In the genomic region with DNA sequence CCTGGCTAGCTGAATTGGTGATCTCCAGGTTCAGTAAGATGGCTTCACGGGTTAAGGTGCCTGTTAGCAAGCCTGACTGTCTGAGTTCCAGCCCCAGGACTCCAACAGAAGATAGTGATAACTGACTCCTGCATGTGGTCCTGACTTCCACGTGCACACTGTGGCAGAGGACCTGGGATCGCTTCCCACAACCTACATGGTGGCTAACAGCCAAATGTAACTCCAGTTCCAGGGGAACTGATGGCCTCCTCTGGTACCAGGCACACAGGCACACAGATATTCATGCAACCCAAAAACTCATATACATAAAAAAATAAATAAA, we compare ENCODE assay signal across 26 mouse cellular contexts. TPM values are rescaled to one million over a fixed set of nuclear protein-coding genes. Genes with fewer than 3 reads are reported as not detected.
DNase-seq lines count a peak whose midpoint lies in the region; ATAC-seq and TF ChIP-seq lines count a peak whose summit lies in the region.
"Had no signal": no experiment of that assay in that cellular context is flagged by ENCODE, and none has a peak within 500 bp of the region (broad histone marks: within the 10 kb centered on the region; RNA-seq: fewer than 3 reads in every experiment).

No protein-coding gene starts in this region.

- no peak for TF ChIP-seq POLR2A in MEL (IDR thresholded peaks at IDR 0.05; ENCODE audit: control insufficient read depth in 1 of 2, insufficient read depth in 1 of 2, low read depth in 1 of 2, low read length in 2 of 2, poor library complexity in 1 of 2)

- H3K36me3 ChIP-seq in MEL (ENCODE audit: control insufficient read depth in 1 of 2, insufficient read depth in 2 of 2, low read length in 2 of 2), result peaks cover 0 to 16% of the 10 kb centered on the region in 2 experiments; a peak in 3 of 4 replicates
- peaks cover 49% of the 10 kb centered on the region for H3K36me3 ChIP-seq in liver, embryonic 12.5 days
- H3K36me3 ChIP-seq in liver, embryonic 15.5 days (replicated peaks), result peaks cover 24% of the 10 kb centered on the region

- WGBS in liver, embryonic 12.5 days (ENCODE audit: insufficient replicate concordance), result 34% methylated on average over 3 of the region's 3 CpGs
- WGBS in liver, embryonic 15.5 days (ENCODE audit: insufficient replicate concordance), result 26% methylated on average over 3 of the region's 3 CpGs

- H3K9me3 ChIP-seq in MEL (replicated peaks; ENCODE audit: insufficient read depth, low read length), result no peaks in the 10 kb centered on the region
- H3K9me3 ChIP-seq in liver, embryonic 12.5 days (replicated peaks), result no peaks in the 10 kb centered on the region
- H3K9me3 ChIP-seq in liver, embryonic 15.5 days (replicated peaks), result no peaks in the 10 kb centered on the region
- H3K9me3 ChIP-seq: embryonic facial prominence, embryonic 12.5 days; embryonic facial prominence, embryonic 15.5 days; heart, embryonic 12.5 days; heart, embryonic 15.5 days; hindbrain, embryonic 10.5 days; hindbrain, embryonic 13.5 days had no signal

- TF ChIP-seq EP300 in MEL (IDR thresholded peaks at IDR 0.05; ENCODE audit: low read depth in 1 of 2, low read length in 2 of 2), result no peak

- H3K79me2 ChIP-seq in MEL (ENCODE audit: control insufficient read depth, insufficient read depth, low read length, poor library complexity), result no peaks in the 10 kb centered on the region

- TF ChIP-seq CTCF in MEL (IDR thresholded peaks at IDR 0.05 in 2 of 3, conservative IDR thresholded peaks at IDR 0.05 in 1 of 3; ENCODE audit: control insufficient read depth in 1 of 3, insufficient read depth in 1 of 3, low read depth in 2 of 3, low read length in 3 of 3, poor library complexity in 1 of 3, severe bottlenecking in 1 of 3), result no peak

- H3K4me3 ChIP-seq in MEL (ENCODE audit: control insufficient read depth in 1 of 2, insufficient read depth in 1 of 2, low read depth in 2 of 2, low read length in 2 of 2), result no peak overlapping the region
- H3K4me3 ChIP-seq in liver, embryonic 12.5 days, result no peak overlapping the region
- no peak overlapping the region for H3K4me3 ChIP-seq in liver, embryonic 15.5 days (replicated peaks)
- H3K4me3 ChIP-seq: embryonic facial prominence, embryonic 12.5 days; embryonic facial prominence, embryonic 15.5 days; gastrocnemius, adult 2 months; heart, embryonic 12.5 days; heart, embryonic 15.5 days; hindbrain, embryonic 10.5 days; hindbrain, embryonic 13.5 days had no signal

- no peak overlapping the region for H3K9ac ChIP-seq in MEL (ENCODE audit: control insufficient read depth, low read depth, low read length, poor library complexity, severe bottlenecking)
- H3K9ac ChIP-seq in liver, embryonic 12.5 days, result no peak overlapping the region
- no peak overlapping the region for H3K9ac ChIP-seq in liver, embryonic 15.5 days
- H3K9ac ChIP-seq: embryonic facial prominence, embryonic 12.5 days; embryonic facial prominence, embryonic 15.5 days; forebrain, postnatal 0 days; heart, embryonic 12.5 days; heart, embryonic 15.5 days; hindbrain, embryonic 13.5 days had no signal

- no peak for TF ChIP-seq RAD21 in MEL (IDR thresholded peaks at IDR 0.05; ENCODE audit: low read depth, low read length)

- peak overlapping the region; percentile 49 for H3K4me2 ChIP-seq in liver, embryonic 12.5 days
- H3K4me2 ChIP-seq in liver, embryonic 15.5 days, result peak overlapping the region; percentile 37
- H3K4me2 ChIP-seq: embryonic facial prominence, embryonic 12.5 days; embryonic facial prominence, embryonic 15.5 days; heart, embryonic 12.5 days; heart, embryonic 15.5 days; hindbrain, embryonic 13.5 days had no signal

- H3K27me3 ChIP-seq in MEL (ENCODE audit: control insufficient read depth in 1 of 2, insufficient read depth in 2 of 2, low read length in 2 of 2), result no peaks in the 10 kb centered on the region
- no peaks in the 10 kb centered on the region for H3K27me3 ChIP-seq in liver, embryonic 12.5 days (replicated peaks)
- no peaks in the 10 kb centered on the region for H3K27me3 ChIP-seq in liver, embryonic 15.5 days
- H3K27me3 ChIP-seq: embryonic facial prominence, embryonic 12.5 days; embryonic facial prominence, embryonic 15.5 days; heart, embryonic 12.5 days; heart, embryonic 15.5 days; hindbrain, embryonic 13.5 days had no signal

- H3K27ac ChIP-seq in MEL (ENCODE audit: control insufficient read depth, low read depth, low read length), result no peak overlapping the region; the same call in 1 of the 2 replicates
- H3K27ac ChIP-seq in liver, embryonic 12.5 days, result peak overlapping the region; percentile 59
- H3K27ac ChIP-seq in liver, embryonic 15.5 days (replicated peaks), result peak overlapping the region; percentile 49
- H3K27ac ChIP-seq: embryonic facial prominence, embryonic 12.5 days; embryonic facial prominence, embryonic 15.5 days; gastrocnemius, adult 2 months; heart, embryonic 15.5 days; hindbrain, embryonic 10.5 days; hindbrain, embryonic 13.5 days had no signal

- peak; percentile 25 for DNase-seq in MEL (ENCODE audit: low read depth, low spot score)
- DNase-seq in kidney, adult 8-10 months, result no peak
- no peak for DNase-seq in cerebellum, adult 9-11 months
- no peak for DNase-seq in embryo, embryonic 10 days (ENCODE audit: low spot score)
- DNase-seq: adrenal gland, adult 8-10 months; adrenal gland, postnatal 25 days; cerebellum, adult 11-12 months; cerebellum, adult 8-10 months; cerebellum, postnatal 14 days; forebrain, postnatal 0 days; gastrocnemius, adult 2 months; gastrocnemius, postnatal 14 days; heart, adult 18-20 months; heart, postnatal 10 days; heart, postnatal 36 days had no signal

- ATAC-seq in liver, embryonic 12.5 days, result peak; percentile 61
- ATAC-seq in liver, embryonic 15.5 days (ENCODE audit: insufficient read depth), result peak; percentile 41
- ATAC-seq in megakaryocyte progenitor cell, adult 5-6 weeks (replicated peaks; ENCODE audit: poor library complexity), result peak; percentile 20
- ATAC-seq: forebrain, embryonic 14.5 days; forebrain, postnatal 0 days; hindbrain, embryonic 16.5 days had no signal

- peaks cover 6 to 20% of the 10 kb centered on the region in 2 experiments for H3K4me1 ChIP-seq in MEL (ENCODE audit: control insufficient read depth in 1 of 2, insufficient read depth in 2 of 2, low read length in 2 of 2)
- peaks cover 39% of the 10 kb centered on the region for H3K4me1 ChIP-seq in liver, embryonic 12.5 days
- H3K4me1 ChIP-seq in liver, embryonic 15.5 days (replicated peaks), result peaks cover 35% of the 10 kb centered on the region
- H3K4me1 ChIP-seq: embryonic facial prominence, embryonic 12.5 days; embryonic facial prominence, embryonic 15.5 days; heart, embryonic 12.5 days; heart, embryonic 15.5 days; hindbrain, embryonic 10.5 days; hindbrain, embryonic 13.5 days had no signal

TF ChIP-seq in MEL, 35 proteins besides CTCF, POLR2A, EP300 and RAD21:
- TF ChIP-seq MXI1 (IDR thresholded peaks at IDR 0.05; ENCODE audit: low read depth, low read length) (peak; percentile 61; the same call in 1 of the 2 replicates), MEF2A (IDR thresholded peaks at IDR 0.05; ENCODE audit: extremely low read depth, insufficient replicate concordance, low read depth, low read length, poor library complexity, severe bottlenecking) (no peak)

RNA-seq across cellular contexts. Expression of gene Os9, which starts 12.7 kb away (rescaled TPM):
- 41.5 and 42.4 TPM in 2 replicates for total RNA-seq in MEL (2012; rRNA removed)
- polyA plus RNA-seq in MEL (2012; ENCODE audit: insufficient read depth in 1 of 2, insufficient read length in 2 of 2, low read depth in 1 of 2, low replicate concordance in 2 of 2, missing spikeins in 1 of 2), result 10 to 100 TPM in 1 of 2 experiments, not detected in 1; 60.4 TPM
- polyA plus RNA-seq in liver, embryonic 12.5 days (2016; fragmentation: Nextera tagmentation; extraction: Ambion mirVana), result 49.5 and 51.4 TPM in 2 replicates
- polyA plus RNA-seq in liver, embryonic 15.5 days (2015; fragmentation: Nextera tagmentation; extraction: Ambion mirVana), result 54.0 and 58.1 TPM in 2 replicates
- total RNA-seq in megakaryocyte progenitor cell, adult 5-6 weeks (2015), result 40.1 and 43.7 TPM in 2 replicates
- total RNA-seq in megakaryocyte progenitor cell, adult 5-6 weeks (2017), result 192 and 207 TPM in 2 replicates

RNA-seq across cellular contexts. Expression of gene Agap2, which starts 33.1 kb away (rescaled TPM):
- 0.03 and 0.04 TPM in 2 replicates for total RNA-seq in MEL (2012; rRNA removed)
- under 1 TPM in 1 of 2 experiments, not detected in 1; 0.46 TPM for polyA plus RNA-seq in MEL (2012; ENCODE audit: insufficient read depth in 1 of 2, insufficient read length in 2 of 2, low read depth in 1 of 2, low replicate concordance in 2 of 2, missing spikeins in 1 of 2)
- polyA plus RNA-seq in liver, embryonic 12.5 days (2016; fragmentation: Nextera tagmentation; extraction: Ambion mirVana), result 0.92 and 1.6 TPM in 2 replicates
- 0.35 and 0.67 TPM in 2 replicates for polyA plus RNA-seq in liver, embryonic 15.5 days (2015; fragmentation: Nextera tagmentation; extraction: Ambion mirVana)
- total RNA-seq in megakaryocyte progenitor cell, adult 5-6 weeks (2015), result 5.3 and 9.7 TPM in 2 replicates
- 37.4 and 41.4 TPM in 2 replicates for total RNA-seq in megakaryocyte progenitor cell, adult 5-6 weeks (2017)
- polyA plus RNA-seq: heart, embryonic 15.5 days had no signal

RNA-seq across cellular contexts. Expression of gene Tspan31, which starts 38.2 kb away (rescaled TPM):
- total RNA-seq in MEL (2012; rRNA removed), result 49.7 and 57.2 TPM in 2 replicates
- polyA plus RNA-seq in MEL (2012; ENCODE audit: insufficient read depth in 1 of 2, insufficient read length in 2 of 2, low read depth in 1 of 2, low replicate concordance in 2 of 2, missing spikeins in 1 of 2), result 10 to 100 TPM in 1 of 2 experiments, not detected in 1; 63.1 TPM
- polyA plus RNA-seq in liver, embryonic 12.5 days (2016; fragmentation: Nextera tagmentation; extraction: Ambion mirVana), result 75.2 and 81.9 TPM in 2 replicates
- polyA plus RNA-seq in liver, embryonic 15.5 days (2015; fragmentation: Nextera tagmentation; extraction: Ambion mirVana), result 77.4 and 84.3 TPM in 2 replicates
- 93.8 and 97.5 TPM in 2 replicates for total RNA-seq in megakaryocyte progenitor cell, adult 5-6 weeks (2015)
- 67.2 and 73.0 TPM in 2 replicates for total RNA-seq in megakaryocyte progenitor cell, adult 5-6 weeks (2017)

RNA-seq across cellular contexts. Expression of gene Cdk4, which starts 44.9 kb away (rescaled TPM):
- 362 and 443 TPM in 2 replicates for total RNA-seq in MEL (2012; rRNA removed)
- 1,000 to 10,000 TPM in 1 of 2 experiments, 100 to 1,000 TPM in 1; 843 to 1,325 TPM for polyA plus RNA-seq in MEL (2012; ENCODE audit: insufficient read depth in 1 of 2, insufficient read length in 2 of 2, low read depth in 1 of 2, low replicate concordance in 2 of 2, missing spikeins in 1 of 2)
- polyA plus RNA-seq in liver, embryonic 12.5 days (2016; fragmentation: Nextera tagmentation; extraction: Ambion mirVana), result 766 and 777 TPM in 2 replicates
- polyA plus RNA-seq in liver, embryonic 15.5 days (2015; fragmentation: Nextera tagmentation; extraction: Ambion mirVana), result 338 and 361 TPM in 2 replicates
- 781 and 827 TPM in 2 replicates for total RNA-seq in megakaryocyte progenitor cell, adult 5-6 weeks (2015)
- 536 and 567 TPM in 2 replicates for total RNA-seq in megakaryocyte progenitor cell, adult 5-6 weeks (2017)

RNA-seq across cellular contexts. Expression of gene March9, which starts 48.2 kb away (rescaled TPM):
- 2.1 and 2.3 TPM in 2 replicates for total RNA-seq in MEL (2012; rRNA removed)
- polyA plus RNA-seq in MEL (2012; ENCODE audit: insufficient read depth in 1 of 2, insufficient read length in 2 of 2, low read depth in 1 of 2, low replicate concordance in 2 of 2, missing spikeins in 1 of 2), result 1 to 10 TPM in 1 of 2 experiments, not detected in 1; 5.2 TPM
- polyA plus RNA-seq in liver, embryonic 12.5 days (2016; fragmentation: Nextera tagmentation; extraction: Ambion mirVana), result 0.06 and 0.20 TPM in 2 replicates
- 0.03 TPM in 1 of 2 replicates, not detected in the other for polyA plus RNA-seq in liver, embryonic 15.5 days (2015; fragmentation: Nextera tagmentation; extraction: Ambion mirVana)
- 0.05 and 0.10 TPM in 2 replicates for total RNA-seq in megakaryocyte progenitor cell, adult 5-6 weeks (2015)
- 0.08 TPM in 1 of 2 replicates, not detected in the other for total RNA-seq in megakaryocyte progenitor cell, adult 5-6 weeks (2017)
